Mouse (Mus musculus) heart, postnatal 0 days (tissue): ENCODE measurements around the gene Slc25a33.

Source experiments
- CTCF ChIP-seq: IDR thresholded peaks from 2 replicates; pipeline ENCODE4 v1.5.1; 2016; ENCODE audit warnings: antibody characterized with exemption, control low read depth, low read depth
- EP300 ChIP-seq: IDR thresholded peaks from 2 replicates; pipeline ENCODE4 v1.6.1; 2016; ENCODE audit warnings: antibody characterized with exemption, low read depth

DNA sequence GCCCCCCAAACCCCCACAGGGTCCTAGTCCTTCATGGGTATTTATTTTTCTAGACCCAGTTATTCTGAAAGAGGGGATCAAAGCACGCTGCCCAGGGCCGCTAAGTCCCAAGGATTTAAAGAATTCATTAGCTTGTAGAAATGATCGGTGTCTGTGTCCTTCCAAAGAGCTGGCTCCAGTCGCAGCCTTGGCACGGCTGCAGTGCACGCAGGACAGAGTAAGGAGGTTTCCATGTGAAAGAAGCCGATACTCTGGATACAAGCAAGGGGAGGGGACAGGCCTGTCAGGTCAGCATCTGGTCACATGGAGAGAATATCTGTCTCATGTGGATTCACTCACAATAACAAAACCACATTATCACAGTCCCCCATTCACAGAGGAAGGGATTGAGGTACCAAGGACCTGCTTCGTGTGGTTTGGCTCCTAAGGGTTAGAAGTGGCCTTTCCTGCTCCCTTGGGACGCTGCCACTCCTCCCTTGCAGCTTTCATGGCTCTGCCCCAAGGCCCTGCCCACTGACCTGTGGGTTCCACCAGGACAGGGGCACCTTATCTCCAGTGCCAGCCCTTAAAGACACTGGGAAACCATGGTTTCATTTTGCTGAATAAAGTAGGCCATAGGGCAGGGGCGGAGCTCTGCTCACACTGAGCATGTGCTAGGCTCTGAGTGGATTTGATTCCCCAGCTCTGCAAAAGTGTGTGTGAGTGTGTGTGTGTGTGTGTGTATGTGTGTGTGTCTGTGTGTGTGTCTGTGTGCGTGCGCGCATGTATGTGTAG, 15.5 kb upstream of the Slc25a33 start:
- TF ChIP-seq CTCF, result no peak
- TF ChIP-seq EP300, result peak; percentile 32; the same call in 1 of the 2 replicates
